Mouse (Mus musculus) hindbrain, embryonic 13.5 days (tissue): ENCODE measurements around the gene Aim2. TPM values are rescaled to one million over a fixed set of nuclear protein-coding genes. Genes with fewer than 3 reads are reported as not detected.

Experiments
- ATAC-seq: fragments of 200-750 bp; cut with Nextera tagmentation; 2 replicates; pipeline ENCODE4 v1.8.0; 2017; ENCODE audit warnings: moderate TSS enrichment; ENCODE audit not compliant: low FRiP score
- H3K27ac ChIP-seq: fragments of 300-500 bp; sonication (generic); 2 replicates; pipeline ENCODE4 v1.5.1; 2015; ENCODE audit warnings: inconsistent platforms, mild to moderate bottlenecking, moderate library complexity
- H3K27me3 ChIP-seq: fragments of 300-500 bp; sonication (generic); 2 replicates; pipeline ENCODE4 v1.6.1; 2015; ENCODE audit warnings: mild to moderate bottlenecking, inconsistent platforms
- H3K36me3 ChIP-seq: fragments of 300-500 bp; sonication (generic); 2 replicates; pipeline ENCODE4 v1.6.1; 2015; ENCODE audit warnings: mild to moderate bottlenecking, inconsistent platforms
- H3K4me1 ChIP-seq: fragments of 300-500 bp; sonication (generic); replicated peaks from 2 replicates; pipeline ENCODE4 v1.6.1; 2015; ENCODE audit warnings: inconsistent platforms
- H3K4me2 ChIP-seq: fragments of 300-500 bp; sonication (generic); 2 replicates; pipeline ENCODE4 v1.6.1; 2015; ENCODE audit warnings: inconsistent platforms, mild to moderate bottlenecking, moderate library complexity
- H3K4me3 ChIP-seq: fragments of 300-500 bp; sonication (generic); 2 replicates; pipeline ENCODE4 v1.5.1; 2015; ENCODE audit warnings: mild to moderate bottlenecking, inconsistent platforms
- H3K9ac ChIP-seq: fragments of 300-500 bp; sonication (generic); 2 replicates; pipeline ENCODE4 v1.6.1; 2015; ENCODE audit warnings: mild to moderate bottlenecking, inconsistent platforms
- H3K9me3 ChIP-seq: fragments of 300-500 bp; sonication (generic); 2 replicates; pipeline ENCODE4 v1.6.1; 2016; ENCODE audit warnings: inconsistent platforms
- WGBS: fragments of 180-500 bp; shearing (Covaris S2); methylation state at CpG from one replicate; pipeline ENCODE4 v1.1.7; 2015; 5-methylcytosine and 5-hydroxymethylcytosine counted together
- polyA plus RNA-seq: library from polyadenylated mRNA; unstranded; fragments of >200 nt; fragmentation: Nextera tagmentation; extraction: Ambion mirVana; gene quantifications from 2 replicates; pipeline ENCODE4 v1.2.1, GENCODE M21; 2015

Aim2 gene
- polyA plus RNA-seq, 1 experiment from 2014 or later, result 2.1 TPM

DNA sequence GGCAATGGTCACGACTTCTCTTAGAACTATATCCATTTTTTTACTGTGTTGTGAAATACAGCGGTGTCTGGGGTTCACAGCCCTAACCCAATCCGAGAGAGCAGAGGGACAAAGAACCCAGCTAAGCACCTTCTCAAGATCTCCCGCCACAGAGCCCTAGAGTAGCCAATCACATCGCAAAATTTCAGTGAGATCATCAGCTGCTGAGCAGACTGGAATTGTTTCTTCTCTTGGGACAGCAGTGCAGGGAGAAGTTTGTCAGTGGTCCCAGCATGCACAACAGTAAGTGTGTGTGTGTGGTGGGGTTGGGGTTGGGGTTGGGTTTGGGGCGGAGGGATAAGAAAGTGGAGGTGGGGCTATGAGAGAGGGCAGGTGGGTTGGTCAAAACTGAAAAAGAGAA, 733 bp upstream of the Aim2 start:
- peak; percentile 84 for ATAC-seq
- peak overlapping the region; percentile 48 for H3K4me2 ChIP-seq
- H3K9ac ChIP-seq, result 0 out of 2 replicates have a peak overlapping the region, but pooled peaks have one; percentile 40
- no peaks in the 10 kb centered on the region for H3K27me3 ChIP-seq
- peaks cover 17% of the 10 kb centered on the region for H3K4me1 ChIP-seq
- H3K27ac ChIP-seq, result no peak overlapping the region
- H3K36me3 ChIP-seq, result peaks cover 26% of the 10 kb centered on the region
- peak overlapping the region; percentile 21 for H3K4me3 ChIP-seq
- no peaks in the 10 kb centered on the region for H3K9me3 ChIP-seq
- 3% methylated on average over 6 of the region's 6 CpGs for whole genome bisulfite sequencing

DNA sequence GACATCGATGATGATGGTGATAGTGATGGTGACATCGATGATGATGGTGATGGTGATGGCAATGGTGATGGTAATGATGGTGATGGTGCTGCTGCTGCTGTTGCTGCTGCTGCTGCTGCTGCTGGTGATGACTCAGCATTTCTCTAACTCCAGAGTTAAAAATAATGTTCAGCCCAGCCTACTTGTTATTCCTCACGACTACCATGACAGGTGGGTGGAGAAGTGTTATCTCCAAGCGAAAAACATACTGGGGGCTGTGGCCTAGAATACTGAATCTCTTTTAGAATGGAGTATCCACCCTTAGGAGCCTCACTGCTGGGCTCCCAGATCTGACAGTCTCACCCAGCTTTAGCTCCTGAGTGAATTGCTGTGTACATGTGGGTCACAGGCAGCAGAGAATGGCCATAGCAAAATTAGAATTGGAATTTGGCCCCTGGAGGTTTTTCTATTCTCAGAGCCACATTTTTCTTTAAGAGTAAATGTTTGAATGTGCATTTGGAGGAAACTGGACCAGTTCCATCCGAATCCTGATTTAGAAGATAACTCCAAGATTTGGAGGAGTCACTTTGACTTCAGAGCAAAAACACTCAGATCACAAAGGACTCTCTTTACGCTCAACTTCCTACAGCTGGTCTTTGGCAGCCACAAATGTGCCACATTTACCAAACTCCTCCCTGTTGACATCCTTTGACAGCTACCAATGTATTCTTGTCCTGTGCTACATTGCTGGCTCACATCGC, 4.6 kb downstream of the Aim2 start:
- H3K27ac ChIP-seq, result no peak overlapping the region
- 82% methylated on average over 7 of the region's 7 CpGs for WGBS
- H3K9ac ChIP-seq, result no peak overlapping the region
- H3K9me3 ChIP-seq, result no peaks in the 10 kb centered on the region
- peaks cover 37% of the 10 kb centered on the region for H3K4me1 ChIP-seq
- peaks cover 6% of the 10 kb centered on the region for H3K36me3 ChIP-seq
- no peaks in the 10 kb centered on the region for H3K27me3 ChIP-seq
- no peak overlapping the region for H3K4me2 ChIP-seq
- H3K4me3 ChIP-seq, result no peak overlapping the region
- no peak for ATAC-seq

DNA sequence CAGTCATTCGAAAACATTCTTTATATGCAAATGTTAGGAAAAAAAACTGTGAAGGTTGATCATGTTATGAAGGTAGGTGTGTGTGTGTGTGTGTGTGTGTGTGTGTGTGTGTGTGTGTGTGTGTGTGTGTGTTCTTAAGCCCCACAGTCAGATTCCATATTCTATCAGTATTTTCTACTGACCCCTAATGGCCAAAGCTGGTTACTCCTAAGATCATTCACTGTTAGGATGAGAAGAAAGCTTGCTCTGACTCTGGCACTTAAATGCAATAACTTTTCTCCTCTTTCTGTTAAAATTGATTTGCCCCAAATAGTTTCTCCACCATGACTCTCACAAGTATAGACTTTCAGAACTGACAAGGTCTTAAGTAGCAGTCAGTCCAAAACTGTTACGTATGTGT, 6.0 kb downstream of the Aim2 start:
- H3K9ac ChIP-seq, result no peak overlapping the region
- H3K4me3 ChIP-seq, result no peak overlapping the region
- peaks cover 6% of the 10 kb centered on the region for H3K36me3 ChIP-seq
- 95% methylated on average over 2 of the region's 2 CpGs for WGBS
- no peak overlapping the region for H3K4me2 ChIP-seq
- H3K27ac ChIP-seq, result no peak overlapping the region
- H3K4me1 ChIP-seq, result peaks cover 38% of the 10 kb centered on the region
- no peak for ATAC-seq
- H3K9me3 ChIP-seq, result no peaks in the 10 kb centered on the region
- no peaks in the 10 kb centered on the region for H3K27me3 ChIP-seq

DNA sequence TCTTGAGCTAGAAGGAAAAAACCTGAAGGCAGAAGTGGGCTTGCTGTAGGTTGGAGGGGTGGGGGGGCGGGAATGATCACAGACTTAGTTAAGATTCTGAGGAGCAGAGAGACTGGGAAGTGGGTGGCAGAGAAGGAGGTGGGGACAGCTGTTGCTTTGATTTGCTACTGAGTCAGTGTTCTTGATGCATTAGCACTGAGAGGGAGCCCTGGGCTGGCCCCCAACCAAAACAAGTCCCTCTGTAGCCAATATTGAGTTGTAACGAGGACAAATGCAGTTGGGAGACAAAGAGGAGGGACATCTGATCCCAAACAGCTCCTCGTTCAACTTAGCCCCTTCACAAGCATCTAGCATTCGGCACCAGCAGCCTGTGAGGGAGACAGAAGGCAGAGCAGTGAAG, 7.1 kb downstream of the Aim2 start:
- H3K36me3 ChIP-seq, result peaks cover 6% of the 10 kb centered on the region
- H3K4me3 ChIP-seq, result no peak overlapping the region
- H3K27me3 ChIP-seq, result no peaks in the 10 kb centered on the region
- no peak overlapping the region for H3K9ac ChIP-seq
- ATAC-seq, result no peak
- H3K9me3 ChIP-seq, result no peaks in the 10 kb centered on the region
- H3K4me1 ChIP-seq, result peaks cover 38% of the 10 kb centered on the region
- WGBS, result 55% methylated on average over 4 of the region's 4 CpGs
- H3K4me2 ChIP-seq, result no peak overlapping the region
- no peak overlapping the region for H3K27ac ChIP-seq

DNA sequence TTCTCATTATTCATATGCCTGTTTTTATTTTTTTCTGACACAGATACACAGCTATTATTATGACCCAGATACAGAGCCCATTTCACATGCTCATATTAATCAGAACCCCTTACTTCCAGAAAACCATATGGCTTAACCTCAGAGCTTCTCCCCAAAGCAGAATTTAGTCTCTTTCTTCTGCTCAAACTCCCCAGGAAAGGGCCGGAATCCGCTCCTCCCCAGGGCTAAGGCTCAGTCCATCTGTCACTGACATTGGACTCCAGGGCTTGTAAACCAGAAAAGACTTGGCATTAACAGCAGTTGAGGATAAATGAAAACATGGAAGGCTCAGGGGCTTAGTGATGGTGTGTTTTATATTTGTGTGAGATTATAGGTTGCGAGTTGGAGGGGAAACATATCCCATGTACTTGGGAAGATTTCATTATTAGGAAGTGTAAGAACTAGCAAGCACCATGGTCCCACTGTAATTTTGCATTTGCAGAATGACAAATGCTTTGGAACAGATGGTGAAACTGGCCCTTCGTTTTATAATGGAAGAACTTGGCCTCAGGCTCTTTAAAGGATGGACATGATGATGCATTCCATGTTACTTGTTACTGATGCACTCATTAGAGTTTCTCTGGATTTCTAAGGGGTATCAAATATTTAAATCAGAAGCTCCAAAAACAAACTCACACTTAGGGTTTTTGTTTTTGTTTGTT, 9.1 kb downstream of the Aim2 start:
- H3K9ac ChIP-seq, result no peak overlapping the region
- 47% methylated on average over 4 of the region's 4 CpGs for WGBS
- H3K4me1 ChIP-seq, result peaks cover 48% of the 10 kb centered on the region
- no peak overlapping the region for H3K4me3 ChIP-seq
- no peaks in the 10 kb centered on the region for H3K27me3 ChIP-seq
- H3K4me2 ChIP-seq, result no peak overlapping the region
- peaks cover 6% of the 10 kb centered on the region for H3K36me3 ChIP-seq
- peak overlapping the region; percentile 62 for H3K27ac ChIP-seq
- no peaks in the 10 kb centered on the region for H3K9me3 ChIP-seq
- ATAC-seq, result no peak

DNA sequence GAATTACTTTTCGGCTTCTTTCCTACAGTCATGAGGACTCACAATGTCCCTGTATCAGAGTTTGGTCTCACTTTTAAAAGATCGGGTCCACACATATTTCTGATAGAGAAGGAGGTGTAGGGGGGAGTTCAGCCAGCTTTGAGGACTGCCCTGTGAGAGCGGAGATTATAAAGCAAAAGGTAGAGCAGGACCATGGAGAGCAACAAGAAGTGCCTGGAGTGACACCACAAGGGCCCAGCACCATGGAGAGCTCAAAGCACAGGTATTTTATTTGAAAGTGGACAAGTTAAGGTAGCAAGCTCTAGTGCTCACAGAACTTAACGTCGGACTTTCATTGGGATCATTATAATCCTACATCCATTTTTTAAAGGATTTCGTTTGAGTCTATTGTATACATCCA, 11.0 kb downstream of the Aim2 start:
- H3K36me3 ChIP-seq, result peaks cover 4% of the 10 kb centered on the region; the same call in 1 of the 2 replicates
- H3K4me2 ChIP-seq, result no peak overlapping the region
- H3K9me3 ChIP-seq, result no peaks in the 10 kb centered on the region
- no peak for ATAC-seq
- WGBS, result 57% methylated on average over 6 of the region's 6 CpGs
- peaks cover 60% of the 10 kb centered on the region for H3K4me1 ChIP-seq
- H3K27me3 ChIP-seq, result no peaks in the 10 kb centered on the region
- H3K9ac ChIP-seq, result no peak overlapping the region
- H3K27ac ChIP-seq, result no peak overlapping the region
- H3K4me3 ChIP-seq, result no peak overlapping the region

DNA sequence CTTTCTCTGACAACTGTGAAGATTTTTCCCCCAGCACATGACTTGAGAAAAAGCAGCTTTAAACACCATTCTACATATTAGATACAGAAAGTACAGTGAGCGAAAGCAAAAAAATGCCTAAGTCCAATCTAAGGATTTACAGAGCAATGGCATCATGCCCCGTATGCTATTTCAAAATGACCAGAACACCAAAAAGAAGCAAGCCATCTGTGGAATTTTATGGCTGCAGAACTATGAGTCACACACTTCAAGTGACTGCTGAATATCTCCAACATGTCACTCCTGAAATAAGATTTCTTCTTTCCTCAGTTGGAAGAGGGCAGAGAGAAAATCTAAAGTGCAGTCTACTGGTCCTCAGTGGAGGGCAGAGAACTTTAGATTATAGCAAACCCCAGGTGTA, 12.8 kb downstream of the Aim2 start:
- no peak for ATAC-seq
- Histone ChIP-seq H3K4me1 (peaks cover 59% of the 10 kb centered on the region), H3K27ac (no peak overlapping the region), H3K9ac (no peak overlapping the region), H3K4me3 (no peak overlapping the region), H3K36me3 (no peaks in the 10 kb centered on the region), H3K9me3 (no peaks in the 10 kb centered on the region), H3K27me3 (no peaks in the 10 kb centered on the region), H3K4me2 (no peak overlapping the region)
- 99% methylated on average over 2 of the region's 2 CpGs for WGBS

DNA sequence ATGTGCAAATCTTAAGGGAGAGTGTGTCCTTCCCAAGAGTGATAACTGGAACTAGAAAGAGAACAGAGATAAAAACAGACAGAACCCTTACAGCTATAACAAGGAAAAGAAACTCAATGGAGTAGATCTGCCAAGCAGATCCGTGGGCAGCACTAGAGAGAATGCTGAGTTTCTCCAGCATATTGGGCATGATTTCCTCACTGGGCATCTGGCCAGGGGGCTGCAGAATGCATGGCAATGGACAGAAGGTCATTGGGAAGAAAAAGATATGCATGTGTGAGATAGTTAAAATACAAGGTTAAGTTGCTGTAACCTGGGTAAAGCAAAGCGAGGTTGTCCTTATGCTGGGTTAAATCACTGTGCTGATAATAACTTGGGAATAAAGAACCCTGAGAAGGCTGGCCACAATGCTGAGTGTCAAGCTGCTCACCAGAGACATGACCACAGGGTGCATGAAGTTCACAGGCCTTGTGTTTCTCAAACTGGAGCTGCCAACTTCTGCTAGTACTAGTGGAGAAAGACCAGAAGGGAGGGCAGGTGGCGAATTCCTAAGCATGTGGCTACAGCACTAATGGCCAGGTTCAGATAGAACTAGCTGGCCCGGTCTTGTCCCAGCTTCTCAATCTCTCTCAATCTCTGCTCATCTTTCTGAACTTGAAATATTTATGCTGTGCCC, 13.6 kb downstream of the Aim2 start:
- no peak for ATAC-seq
- Histone ChIP-seq H3K27ac (no peak overlapping the region), H3K27me3 (no peaks in the 10 kb centered on the region), H3K9ac (no peak overlapping the region), H3K4me1 (peaks cover 51% of the 10 kb centered on the region), H3K4me3 (no peak overlapping the region), H3K9me3 (no peaks in the 10 kb centered on the region), H3K4me2 (0 out of 2 replicates have a peak overlapping the region, but pooled peaks have one; percentile 6), H3K36me3 (no peaks in the 10 kb centered on the region)
- WGBS, result 87% methylated on average over 4 of the region's 4 CpGs

DNA sequence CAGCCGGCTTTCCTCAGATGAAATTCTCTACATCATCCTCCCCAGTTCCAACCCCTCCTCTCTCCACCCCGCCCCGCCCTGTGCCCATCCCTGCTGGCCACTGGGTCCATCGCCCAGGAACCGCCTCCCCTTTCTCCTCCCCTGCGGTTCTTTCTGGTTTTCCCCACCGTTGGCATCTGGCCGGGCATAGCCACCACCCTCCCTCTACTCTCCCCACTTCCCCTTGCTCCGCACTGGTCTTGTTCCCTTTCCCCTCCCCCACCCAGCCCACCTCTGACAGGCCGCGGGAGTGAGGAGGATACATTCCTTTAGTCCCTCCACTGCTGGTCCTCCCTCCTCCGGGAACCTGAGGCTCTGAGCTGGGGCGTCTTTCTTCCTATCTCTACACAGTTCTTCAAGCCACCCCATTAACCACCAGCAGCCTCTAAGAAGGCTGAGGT, 15.3 kb downstream of the Aim2 start:
- Histone ChIP-seq H3K9ac (peak overlapping the region; percentile 99), H3K4me1 (peaks cover 49% of the 10 kb centered on the region), H3K36me3 (no peaks in the 10 kb centered on the region), H3K27ac (peak overlapping the region; percentile 94), H3K4me3 (peak overlapping the region; percentile 96), H3K27me3 (no peaks in the 10 kb centered on the region), H3K9me3 (no peaks in the 10 kb centered on the region), H3K4me2 (peak overlapping the region; percentile 67)
- peak; percentile 44 for ATAC-seq
- WGBS, result 1% methylated on average over 13 of the region's 13 CpGs

DNA sequence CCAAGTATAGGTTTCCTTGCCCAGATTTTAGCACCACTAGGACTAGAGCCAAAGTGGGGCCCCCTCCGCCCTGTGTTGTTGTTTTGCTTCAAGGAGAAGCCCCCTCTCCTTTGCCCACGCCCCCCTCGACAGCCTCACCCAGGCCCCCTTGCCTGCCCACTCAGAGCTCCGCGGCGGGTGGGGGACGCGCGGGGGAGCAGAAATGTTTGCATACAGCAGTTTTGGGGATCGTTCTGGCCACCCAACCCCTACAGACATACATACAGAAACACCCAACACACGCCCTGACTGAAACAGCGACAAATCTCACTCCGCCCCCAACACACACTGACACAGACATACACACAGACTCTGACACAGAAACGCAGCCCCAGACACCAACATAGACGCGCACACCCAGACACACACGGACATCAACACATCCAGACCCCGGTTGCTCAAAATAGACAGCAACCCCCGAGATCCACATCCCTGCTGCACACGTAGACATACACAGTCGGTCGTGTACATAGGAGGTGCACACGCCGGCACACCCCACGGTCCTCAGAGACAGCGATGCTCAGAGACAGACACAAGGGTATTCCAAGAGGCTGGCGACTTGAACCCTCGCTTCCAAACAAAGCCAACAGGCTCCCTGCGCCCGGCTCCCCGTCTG, 16.1 kb downstream of the Aim2 start:
- Histone ChIP-seq H3K27ac (peak overlapping the region; percentile 94), H3K9ac (peak overlapping the region; percentile 99), H3K4me1 (peaks cover 45% of the 10 kb centered on the region), H3K36me3 (no peaks in the 10 kb centered on the region), H3K9me3 (no peaks in the 10 kb centered on the region), H3K4me2 (peak overlapping the region; percentile 67), H3K4me3 (peak overlapping the region; percentile 96), H3K27me3 (no peaks in the 10 kb centered on the region)
- WGBS, result under 1% methylated on average over 30 of the region's 31 CpGs
- ATAC-seq, result peak; percentile 78

DNA sequence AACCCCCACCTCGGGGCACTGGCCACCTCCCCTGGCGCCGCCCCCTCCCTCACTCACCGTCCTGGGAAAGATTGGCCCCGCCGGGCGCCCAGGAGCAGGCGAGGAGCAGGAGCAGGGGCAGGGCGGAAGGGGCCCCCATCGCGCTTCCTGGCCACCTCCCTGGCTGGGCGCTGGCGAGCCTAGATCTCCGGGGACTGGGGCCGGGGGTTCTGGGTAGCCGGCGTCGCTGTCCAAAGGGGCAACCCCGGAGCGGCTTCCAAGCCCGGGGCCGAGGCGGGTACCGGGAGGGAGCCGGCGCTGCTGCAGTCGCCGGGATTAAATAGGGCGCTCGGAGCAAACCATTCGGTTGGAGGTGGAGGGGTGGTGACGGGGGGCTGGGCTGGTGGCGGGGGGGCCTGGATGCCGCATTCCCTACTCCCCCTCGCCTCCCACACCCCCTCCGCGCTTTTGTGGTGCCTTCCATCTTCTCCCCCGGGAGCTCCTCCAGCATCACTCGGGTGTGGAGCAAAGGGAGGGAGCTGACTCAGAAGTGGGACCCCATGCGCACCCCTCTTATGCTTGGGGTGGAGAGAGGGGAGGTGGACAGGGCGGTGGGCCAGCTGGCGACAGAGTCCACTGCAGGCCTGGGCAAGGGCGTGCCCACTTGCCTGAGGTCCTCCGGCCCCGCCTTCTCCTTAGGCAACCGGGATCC, 16.8 kb downstream of the Aim2 start, which contains the start of gene Cadm3:
Gene Cadm3, minus strand, starts transcription at position 340 of the 691 bp plus-strand sequence.
- Histone ChIP-seq H3K9me3 (no peaks in the 10 kb centered on the region), H3K4me3 (peak within 1 kb of the TSS; percentile 96), H3K9ac (peak within 1 kb of the TSS; percentile 99), H3K27me3 (no peaks in the 10 kb centered on the region), H3K4me1 (peaks cover 45% of the 10 kb centered on the region), H3K4me2 (peak within 1 kb of the TSS; percentile 67), H3K36me3 (no peaks in the 10 kb centered on the region), H3K27ac (peak within 1 kb of the TSS; percentile 94)
- WGBS, result under 1% methylated on average over 43 of the region's 46 CpGs
- peak; percentile 88 for ATAC-seq
